Mouse (Mus musculus) kidney, adult 2 months (tissue): ENCODE measurements at regions not wholly inside any gene's neighbourhood (a gene's known extent, or its start where the extent isn't known, plus 50 kb on each side); places are given as distances from the start of the nearest gene placed in this dataset.

Source experiments
- CTCF ChIP-seq: fragments of 200-500 bp; conservative IDR thresholded peaks from 2 replicates; pipeline ENCODE4 v1.5.1; 2011; ENCODE audit warnings: low read depth, mild to moderate bottlenecking, control low read depth, low read length, moderate library complexity, mixed read lengths; ENCODE audit not compliant: insufficient read depth, insufficient read length
- POLR2A ChIP-seq: fragments of 200-500 bp; IDR thresholded peaks from one replicate; pipeline ENCODE4 v1.6.1; 2011; ENCODE audit warnings: low read depth, low read length, control low read depth

GRCm38 (mm10) chr2:178643841-178644240 lies 213.5 kb downstream of the Cdh26 start:
- TF ChIP-seq CTCF (no peak), POLR2A (no peak)
